Mouse (Mus musculus) heart, postnatal 4 days (tissue): ENCODE measurements around the gene Nrbf2. TPM values are rescaled to one million over a fixed set of nuclear protein-coding genes. Genes with fewer than 3 reads are reported as not detected.

ENCODE experiments used
- DNase-seq: peaks from one replicate; pipeline ENCODE4 v3.0.0; 2021
- total RNA-seq, 2 experiments: library from RNA; stranded (reverse); gene quantifications; 2 replicates each; pipeline ENCODE4 v1.2.3; 2021

The Nrbf2 gene
- total RNA-seq, 2 experiments from 2014 or later = 7.2 to 8.3 TPM

GRCm38 (mm10) chr10:67291087-67291486 lies 6.0 kb upstream of the Nrbf2 start:
- DNase-seq = no peak

GRCm38 (mm10) chr10:67290622-67291021 lies 5.5 kb upstream of the Nrbf2 start:
- no peak for DNase-seq

DNA sequence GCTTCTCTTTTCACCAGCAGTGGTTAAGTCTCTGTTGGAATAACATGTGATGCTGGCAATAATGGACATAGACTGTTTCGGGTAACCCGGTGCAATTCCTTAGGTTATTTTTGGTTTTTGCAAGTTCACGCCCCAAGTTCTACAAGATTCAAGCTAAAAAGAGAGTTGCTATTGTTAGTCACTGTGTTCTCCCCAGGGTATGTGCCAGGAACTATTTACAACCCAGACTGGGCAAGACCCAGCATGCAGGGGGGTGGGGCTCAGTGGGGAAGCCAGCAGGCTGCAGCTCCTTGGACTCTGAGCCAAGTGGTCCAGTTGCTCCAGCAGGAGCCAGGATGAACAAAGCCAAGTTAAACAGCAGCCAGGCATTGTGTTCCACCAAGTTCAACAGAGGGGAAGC lies 2.8 kb upstream of the Nrbf2 start:
- DNase-seq = peak; percentile 88

DNA sequence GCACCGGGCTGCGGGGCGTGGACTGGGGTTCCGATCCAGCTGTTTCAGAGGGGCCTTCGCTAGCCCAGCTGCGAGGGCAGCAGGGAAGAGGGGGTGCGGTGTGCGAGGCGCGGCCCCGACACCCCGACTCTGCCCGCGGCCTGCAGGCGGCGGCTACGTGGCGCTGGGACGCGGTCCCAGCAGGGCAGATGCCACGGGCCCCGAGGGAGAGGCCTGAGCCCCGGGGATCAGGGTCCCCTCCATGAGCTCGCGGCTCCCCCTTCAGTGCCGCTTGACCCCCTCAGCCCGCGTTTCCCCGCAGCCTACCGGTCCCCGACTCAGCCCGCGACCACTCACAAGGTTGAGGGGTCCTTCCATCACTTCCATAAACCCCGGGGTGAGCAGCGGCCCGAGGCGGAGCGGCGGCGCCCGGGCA lies 337 bp downstream of the Nrbf2 start:
- DNase-seq = peak; percentile 41

GRCm38 (mm10) chr10:67284311-67284710 lies 794 bp downstream of the Nrbf2 start:
- DNase-seq = peak; percentile 32

DNA sequence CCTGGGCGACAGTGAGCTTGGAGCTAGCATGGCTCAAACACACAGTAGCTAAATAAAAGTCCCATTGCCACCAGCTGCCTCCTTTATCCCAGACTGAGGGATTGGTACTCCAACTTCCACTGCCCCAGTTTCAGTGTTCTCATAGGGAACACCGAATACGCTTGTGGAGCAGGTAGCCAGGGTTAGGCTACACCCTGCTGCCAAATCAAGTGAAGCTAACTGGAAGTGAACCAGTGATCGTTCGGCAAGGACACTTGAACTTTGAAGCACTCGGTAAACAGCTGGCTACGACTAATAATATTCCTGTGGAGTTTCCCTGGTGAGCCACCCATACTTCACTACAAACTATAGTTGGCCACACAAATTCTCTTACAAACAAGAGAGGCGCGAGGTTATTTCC lies 1.6 kb downstream of the Nrbf2 start:
- no peak for DNase-seq

DNA sequence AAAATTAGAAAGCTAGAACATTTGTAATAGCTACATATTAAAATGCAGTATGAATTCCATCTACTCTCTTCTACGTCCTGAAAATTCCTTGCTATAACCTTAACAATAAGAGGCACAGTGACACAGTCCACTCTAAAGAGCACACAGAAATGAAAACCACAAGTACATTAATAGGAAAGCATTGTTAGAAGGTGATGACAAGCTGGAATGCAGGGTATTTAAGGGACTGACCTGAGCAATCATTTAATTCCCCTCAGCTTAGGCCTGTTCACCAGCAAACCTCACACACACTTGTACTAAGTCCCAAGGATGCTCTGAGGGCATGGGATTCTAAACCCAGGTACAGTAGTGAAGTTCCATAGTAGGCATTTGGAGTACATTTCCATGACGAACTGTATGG lies 2.6 kb downstream of the Nrbf2 start:
- no peak for DNase-seq

DNA sequence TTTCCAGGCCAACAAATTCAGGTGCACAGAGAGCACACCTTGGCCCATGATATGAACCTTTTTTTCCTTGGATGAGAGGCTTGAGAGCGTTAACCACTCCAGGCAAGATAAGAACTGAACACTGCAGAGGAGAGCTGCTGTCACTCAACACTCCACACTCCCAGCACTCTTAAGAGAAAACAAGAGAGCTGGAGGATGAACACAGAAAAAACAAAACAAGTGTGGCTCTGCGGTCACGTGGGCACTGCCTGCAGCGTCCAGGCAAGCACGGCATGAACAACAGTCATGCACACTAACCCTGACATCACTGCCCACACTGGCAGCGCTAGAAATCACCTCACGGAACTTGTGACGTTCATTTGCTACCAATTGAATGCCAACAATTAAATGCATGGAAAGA lies 3.3 kb downstream of the Nrbf2 start:
- DNase-seq = peak; percentile 14

GRCm38 (mm10) chr10:67275916-67276315 lies 9.2 kb downstream of the Nrbf2 start:
- no peak for DNase-seq

- peak; percentile 76 for DNase-seq
These were observed 20.3 kb downstream of the Nrbf2 start for GRCm38 (mm10) chr10:67264852-67265251.

- no peak for DNase-seq
These were observed 32.0 kb downstream of the Nrbf2 start for GRCm38 (mm10) chr10:67253115-67253514.

GRCm38 (mm10) chr10:67252353-67252752 lies 32.8 kb downstream of the Nrbf2 start:
- peak; percentile 16 for DNase-seq

GRCm38 (mm10) chr10:67250846-67251245 lies 34.3 kb downstream of the Nrbf2 start:
- DNase-seq = no peak

- DNase-seq = no peak
These were observed 35.6 kb downstream of the Nrbf2 start for GRCm38 (mm10) chr10:67249486-67249885.

- DNase-seq = peak; percentile 69
These were observed 38.0 kb downstream of the Nrbf2 start for GRCm38 (mm10) chr10:67247145-67247544.

DNA sequence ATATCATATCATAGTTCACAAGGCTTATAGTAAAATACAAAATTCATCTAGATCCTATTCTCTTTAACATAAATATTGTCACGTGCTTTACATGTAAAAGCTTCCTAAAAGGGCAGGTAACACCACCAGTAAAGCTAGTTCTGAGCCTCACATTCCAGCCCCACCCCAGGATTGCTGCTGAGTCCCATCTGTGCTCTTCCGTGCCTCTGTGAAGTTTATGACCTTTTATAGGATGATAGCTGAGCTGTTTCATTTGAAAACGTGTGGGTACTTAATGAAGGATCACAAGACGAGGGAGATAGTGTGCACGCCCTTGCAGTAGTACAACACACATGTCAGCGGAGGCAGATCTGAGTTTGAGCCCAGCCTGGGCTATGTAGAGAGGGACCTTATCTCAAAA lies 54.7 kb downstream of the Nrbf2 start:
- no peak for DNase-seq

DNA sequence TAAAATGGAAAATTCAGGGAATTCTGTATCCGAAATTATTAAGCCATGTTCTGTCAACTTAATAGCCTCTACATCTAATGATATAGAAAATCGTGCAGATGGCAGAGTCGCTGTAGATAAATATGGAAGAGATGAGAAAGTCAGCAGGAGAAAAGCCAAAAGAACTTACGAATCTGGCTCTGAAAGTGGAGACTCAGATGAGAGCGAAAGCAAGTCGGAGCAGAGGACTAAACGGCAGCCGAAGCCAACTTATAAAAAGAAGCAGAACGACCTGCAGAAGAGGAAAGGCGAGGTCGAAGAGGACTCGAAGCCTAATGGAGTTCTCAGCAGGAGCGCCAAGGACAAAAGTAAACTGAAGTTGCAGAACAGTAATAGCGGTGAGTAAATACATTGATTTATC lies 58.6 kb downstream of the Nrbf2 start:
- DNase-seq = no peak

DNA sequence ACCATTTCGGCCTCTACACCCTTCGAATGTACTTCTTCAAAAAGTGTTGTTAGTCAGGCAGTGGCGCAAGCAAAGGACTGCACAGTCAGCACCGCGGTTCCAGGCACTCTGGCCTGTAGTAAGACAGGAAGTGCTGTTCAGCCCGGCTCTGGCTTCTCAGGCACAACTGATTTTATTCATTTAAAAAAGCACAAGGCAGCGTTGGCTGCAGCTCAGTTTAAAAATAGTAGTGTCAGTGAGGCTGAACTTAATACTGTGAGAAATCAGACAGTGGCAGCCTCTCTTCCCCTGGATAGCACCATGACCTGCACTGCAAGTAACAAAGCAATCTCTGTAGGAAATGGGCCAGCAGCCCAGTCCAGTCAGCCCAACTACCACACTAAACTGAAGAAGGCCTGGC lies 59.0 kb downstream of the Nrbf2 start:
- peak; percentile 47 for DNase-seq

GRCm38 (mm10) chr10:67225528-67225927 lies 59.6 kb downstream of the Nrbf2 start:
- no peak for DNase-seq

- no peak for DNase-seq
These were observed 61.2 kb downstream of the Nrbf2 start for GRCm38 (mm10) chr10:67223942-67224341.

- no peak for DNase-seq
These were observed 63.8 kb downstream of the Nrbf2 start for GRCm38 (mm10) chr10:67221284-67221683.

- DNase-seq = no peak
These were observed 64.9 kb downstream of the Nrbf2 start for GRCm38 (mm10) chr10:67220251-67220650.

GRCm38 (mm10) chr10:67218873-67219565 lies 66.1 kb downstream of the Nrbf2 start:
- DNase-seq = no peak

- DNase-seq = no peak
These were observed 68.2 kb downstream of the Nrbf2 start for GRCm38 (mm10) chr10:67216872-67217271.
